In genomic region chr15:99670154-99670821, GRCm38 (mm10) we compare ENCODE assay signal across 8 mouse cellular contexts. TPM values are rescaled to one million over a fixed set of nuclear protein-coding genes. Genes with fewer than 3 reads are reported as not detected.
DNase-seq lines count a peak whose midpoint lies in the region; ATAC-seq and TF ChIP-seq lines count a peak whose summit lies in the region.

Gene Asic1, plus strand, starts transcription at chr15:99670368.

- H3K4me1 ChIP-seq in thymus, adult 2 months (replicated peaks; ENCODE audit: control insufficient read depth, insufficient read depth, low read length), result 0 out of 2 replicates have a peak, but pooled peaks cover 6% of the 10 kb centered on the region
- no peaks in the 10 kb centered on the region for H3K4me1 ChIP-seq in embryonic facial prominence, embryonic 14.5 days (ENCODE audit: control insufficient read depth, insufficient read depth, low read length)
- H3K4me1 ChIP-seq in heart, embryonic 12.5 days (replicated peaks), result peaks cover 25% of the 10 kb centered on the region
- H3K4me1 ChIP-seq in kidney, postnatal 0 days (replicated peaks; ENCODE audit: insufficient read depth, low read length), result 0 out of 2 replicates have a peak, but pooled peaks cover 3% of the 10 kb centered on the region
- H3K4me1 ChIP-seq in liver, embryonic 11.5 days (replicated peaks; ENCODE audit: control insufficient read depth, insufficient read depth, low read length), result peaks cover 10% of the 10 kb centered on the region
- H3K4me1 ChIP-seq in neural tube, embryonic 13.5 days (replicated peaks), result peaks cover 79% of the 10 kb centered on the region

- H3K4me3 ChIP-seq in thymus, adult 2 months (ENCODE audit: control insufficient read depth, insufficient read depth, low read length), result peak within 1 kb of the TSS; percentile 23
- peak within 1 kb of the TSS; percentile 65 for H3K4me3 ChIP-seq in embryonic facial prominence, embryonic 14.5 days (ENCODE audit: low read depth, low read length)
- H3K4me3 ChIP-seq in heart, embryonic 12.5 days, result peak within 1 kb of the TSS; percentile 57
- H3K4me3 ChIP-seq in kidney, postnatal 0 days (replicated peaks; ENCODE audit: low read depth, low read length), result peak within 1 kb of the TSS; percentile 50
- H3K4me3 ChIP-seq in liver, embryonic 11.5 days (ENCODE audit: low read depth, low read length), result peak within 1 kb of the TSS; percentile 48
- H3K4me3 ChIP-seq in neural tube, embryonic 13.5 days, result peak within 1 kb of the TSS; percentile 78

- H3K4me2 ChIP-seq in embryonic facial prominence, embryonic 14.5 days (ENCODE audit: low read depth, low read length), result peak within 1 kb of the TSS; percentile 98
- peak within 1 kb of the TSS; percentile 98 for H3K4me2 ChIP-seq in heart, embryonic 12.5 days
- peak within 1 kb of the TSS; percentile 98 for H3K4me2 ChIP-seq in kidney, postnatal 0 days (ENCODE audit: low read length)
- peak within 1 kb of the TSS; percentile 76 for H3K4me2 ChIP-seq in liver, embryonic 11.5 days
- peak within 1 kb of the TSS; percentile 77 for H3K4me2 ChIP-seq in neural tube, embryonic 13.5 days

- peak within 1 kb of the TSS; percentile 67 for H3K9ac ChIP-seq in embryonic facial prominence, embryonic 14.5 days (ENCODE audit: low read depth, low read length)
- peak within 1 kb of the TSS; percentile 72 for H3K9ac ChIP-seq in heart, embryonic 12.5 days
- H3K9ac ChIP-seq in kidney, postnatal 0 days (ENCODE audit: low read depth, low read length), result peak within 1 kb of the TSS; percentile 51
- peak within 1 kb of the TSS; percentile 3; the same call in 1 of the 2 replicates for H3K9ac ChIP-seq in liver, embryonic 11.5 days (ENCODE audit: low read depth, low read length)
- H3K9ac ChIP-seq in neural tube, embryonic 13.5 days, result peak within 1 kb of the TSS; percentile 97

- no peak within 1 kb of the TSS for H3K27ac ChIP-seq in thymus, adult 2 months (ENCODE audit: control insufficient read depth, insufficient read depth, low read length)
- H3K27ac ChIP-seq in embryonic facial prominence, embryonic 14.5 days (replicated peaks; ENCODE audit: low read depth, low read length), result no peak within 1 kb of the TSS
- no peak within 1 kb of the TSS for H3K27ac ChIP-seq in heart, embryonic 12.5 days (ENCODE audit: poor library complexity, severe bottlenecking)
- H3K27ac ChIP-seq in kidney, postnatal 0 days, result no peak within 1 kb of the TSS
- no peak within 1 kb of the TSS for H3K27ac ChIP-seq in liver, embryonic 11.5 days (ENCODE audit: low read depth, low read length)
- H3K27ac ChIP-seq in neural tube, embryonic 13.5 days (replicated peaks), result peak within 1 kb of the TSS; percentile 97

- no peak for TF ChIP-seq CTCF in thymus, adult 2 months (IDR thresholded peaks at IDR 0.05; ENCODE audit: borderline replicate concordance, control insufficient read depth, extremely low read depth, insufficient read depth, low read length, poor library complexity)
- 0 out of 2 replicates have a peak, but pooled peaks have one; percentile 7 for TF ChIP-seq CTCF in kidney, postnatal 0 days (IDR thresholded peaks at IDR 0.05; ENCODE audit: low read depth)

- no peak for TF ChIP-seq POLR2A in thymus, adult 2 months (IDR thresholded peaks at IDR 0.05; ENCODE audit: control insufficient read depth, extremely low read depth, insufficient read depth, low read length, poor library complexity)

- no peaks in the 10 kb centered on the region for H3K36me3 ChIP-seq in thymus, adult 2 months (ENCODE audit: control insufficient read depth, insufficient read depth, low read length)
- H3K36me3 ChIP-seq in embryonic facial prominence, embryonic 14.5 days (ENCODE audit: control insufficient read depth, insufficient read depth, low read length), result no peaks in the 10 kb centered on the region
- H3K36me3 ChIP-seq in heart, embryonic 12.5 days, result no peaks in the 10 kb centered on the region
- H3K36me3 ChIP-seq in kidney, postnatal 0 days (ENCODE audit: insufficient read depth, low read length), result no peaks in the 10 kb centered on the region
- H3K36me3 ChIP-seq in liver, embryonic 11.5 days (ENCODE audit: control insufficient read depth, insufficient read depth, low read length), result no peaks in the 10 kb centered on the region
- H3K36me3 ChIP-seq in neural tube, embryonic 13.5 days, result peaks cover 16% of the 10 kb centered on the region; the same call in 1 of the 2 replicates

- peak; percentile 84 for ATAC-seq in embryonic facial prominence, embryonic 14.5 days (ENCODE audit: low read depth)
- ATAC-seq in heart, embryonic 12.5 days (ENCODE audit: insufficient number of reproducible peaks, low FRiP score), result peak; percentile 54; the same call in 1 of the 2 replicates
- ATAC-seq in kidney, postnatal 0 days (replicated peaks; ENCODE audit: low FRiP score, low read depth), result peak; percentile 61
- no peak; the same call in 1 of the 2 replicates for ATAC-seq in liver, embryonic 11.5 days (replicated peaks; ENCODE audit: low FRiP score)
- peak; percentile 50 for ATAC-seq in neural tube, embryonic 13.5 days (ENCODE audit: low read depth)

- 2% methylated on average over 74 of the region's 74 CpGs for WGBS in thymus, adult 2 months
- WGBS in embryonic facial prominence, embryonic 14.5 days, result 2% methylated on average over 13 of the region's 74 CpGs
- under 1% methylated on average over 52 of the region's 74 CpGs for WGBS in heart, embryonic 12.5 days
- under 1% methylated on average over 73 of the region's 74 CpGs for WGBS in kidney, postnatal 0 days
- WGBS in liver, embryonic 11.5 days, result 1% methylated on average over 73 of the region's 74 CpGs
- WGBS in neural tube, embryonic 13.5 days, result under 1% methylated on average over 58 of the region's 74 CpGs

- no peak for DNase-seq in thymus, adult 2 months
- no peak for DNase-seq in thymus, adult 18-20 months
- DNase-seq in embryonic facial prominence, embryonic 14.5 days (ENCODE audit: low spot score), result peak; percentile 71
- peak; percentile 67 for DNase-seq in kidney, postnatal 0 days (ENCODE audit: low spot score)
- no peak for DNase-seq in liver, embryonic 11.5 days (ENCODE audit: low spot score)
- DNase-seq in urinary bladder, postnatal 14 days (ENCODE audit: low spot score), result peak; percentile 66

- H3K27me3 ChIP-seq in thymus, adult 2 months (ENCODE audit: control insufficient read depth, insufficient read depth, low read length), result peaks cover 23% of the 10 kb centered on the region; the same call in 1 of the 2 replicates
- H3K27me3 ChIP-seq in embryonic facial prominence, embryonic 14.5 days (replicated peaks; ENCODE audit: control insufficient read depth, insufficient read depth, low read length), result peaks cover 61% of the 10 kb centered on the region
- H3K27me3 ChIP-seq in heart, embryonic 12.5 days (replicated peaks), result peaks cover 89% of the 10 kb centered on the region
- peaks cover 37% of the 10 kb centered on the region; the same call in 1 of the 2 replicates for H3K27me3 ChIP-seq in kidney, postnatal 0 days (ENCODE audit: insufficient read depth, low read length)
- H3K27me3 ChIP-seq in liver, embryonic 11.5 days (replicated peaks; ENCODE audit: control insufficient read depth, insufficient read depth, low read length), result peaks cover 90% of the 10 kb centered on the region
- peaks cover 14% of the 10 kb centered on the region; the same call in 1 of the 2 replicates for H3K27me3 ChIP-seq in neural tube, embryonic 13.5 days

- no peaks in the 10 kb centered on the region for H3K9me3 ChIP-seq in embryonic facial prominence, embryonic 14.5 days (ENCODE audit: control insufficient read depth, low read length)
- no peaks in the 10 kb centered on the region for H3K9me3 ChIP-seq in heart, embryonic 12.5 days (replicated peaks)
- H3K9me3 ChIP-seq in kidney, postnatal 0 days (replicated peaks; ENCODE audit: low read length), result no peaks in the 10 kb centered on the region
- no peaks in the 10 kb centered on the region for H3K9me3 ChIP-seq in liver, embryonic 11.5 days (ENCODE audit: control insufficient read depth, low read length)
- H3K9me3 ChIP-seq in neural tube, embryonic 13.5 days, result no peaks in the 10 kb centered on the region

RNA-seq across cellular contexts. Expression of gene Asic1, which starts in this region (rescaled TPM):
- polyA plus RNA-seq in thymus, adult 2 months (2012; rRNA removed), result 0.13 and 0.19 TPM in 2 replicates
- 4.1 and 4.6 TPM in 2 replicates for polyA plus RNA-seq in embryonic facial prominence, embryonic 14.5 days (2014; fragmentation: Nextera tagmentation; extraction: Ambion mirVana)
- 2.6 and 3.2 TPM in 2 replicates for polyA plus RNA-seq in heart, embryonic 12.5 days (2016; fragmentation: Nextera tagmentation; extraction: Ambion mirVana)
- polyA plus RNA-seq in kidney, postnatal 0 days (2015; fragmentation: Nextera tagmentation; extraction: Ambion mirVana), result 1.1 and 1.5 TPM in 2 replicates
- 2.3 TPM in 2 replicates for polyA plus RNA-seq in liver, embryonic 11.5 days (2014; fragmentation: Nextera tagmentation; extraction: Ambion mirVana)
- 76.0 and 77.8 TPM in 2 replicates for polyA plus RNA-seq in neural tube, embryonic 13.5 days (2015; fragmentation: Nextera tagmentation; extraction: Ambion mirVana)

Comparison
In these comparisons a context has a peak if more than half of its experiments do, and no peak if none do; other contexts are left out.
1. RNA of gene Asic1 (polyA plus RNA-seq): 76.0 to 77.8 TPM in neural tube, embryonic 13.5 days; 4.1 to 4.6 TPM in embryonic facial prominence, embryonic 14.5 days, 2.6 to 3.2 TPM in heart, embryonic 12.5 days, 2.3 TPM in liver, embryonic 11.5 days, 1.1 to 1.5 TPM in kidney, postnatal 0 days and 0.13 to 0.19 TPM in thymus, adult 2 months; every median in the first group is over 10 times any median in the second.
2. DNase-seq: peak in embryonic facial prominence, embryonic 14.5 days (single experiment), kidney, postnatal 0 days (single experiment) and urinary bladder, postnatal 14 days (single experiment); none in thymus, adult 2 months (single experiment), thymus, adult 18-20 months (0 of 2) and liver, embryonic 11.5 days (single experiment).
3. H3K4me3 ChIP-seq: peak in every context shown above with its lines; median percentile 78 in neural tube, embryonic 13.5 days; 65 in embryonic facial prominence, embryonic 14.5 days; 57 in heart, embryonic 12.5 days; 50 in kidney, postnatal 0 days; 48 in liver, embryonic 11.5 days; 23 in thymus, adult 2 months.
4. H3K9ac ChIP-seq: peak in every context shown above with its lines; median percentile 97 in neural tube, embryonic 13.5 days; 72 in heart, embryonic 12.5 days; 67 in embryonic facial prominence, embryonic 14.5 days; 51 in kidney, postnatal 0 days; 3 in liver, embryonic 11.5 days.
5. Peak in every context shown above with its lines, with median percentiles within 50 percentile points of each other: H3K4me2 ChIP-seq.